Mouse (Mus musculus) cerebellum, adult 2 months (tissue): ENCODE data around the gene Srrd. TPM values are rescaled to one million over a fixed set of nuclear protein-coding genes. Genes with fewer than 3 reads are reported as not detected.

Experiments used
- DNase-seq, 2 experiments: peaks; one replicate each; pipeline ENCODE4 v3.0.0; 2021
- H3K27ac ChIP-seq: fragments of 200-500 bp; 2 replicates; pipeline ENCODE4 v1.5.1; 2012; ENCODE audit warnings: low read length, control low read depth, inconsistent platforms; ENCODE audit not compliant: insufficient read depth
- H3K27me3 ChIP-seq: fragments of 200-500 bp; 2 replicates; pipeline ENCODE4 v1.6.1; 2012; ENCODE audit warnings: inconsistent platforms, mild to moderate bottlenecking, low read length, moderate library complexity; ENCODE audit not compliant: control insufficient read depth, insufficient read depth
- H3K4me1 ChIP-seq: fragments of 200-500 bp; 2 replicates; pipeline ENCODE4 v1.6.1; 2011; ENCODE audit warnings: low read length; ENCODE audit not compliant: control insufficient read depth, insufficient read depth
- H3K4me3 ChIP-seq: fragments of 200-500 bp; replicated peaks from 2 replicates; pipeline ENCODE3; 2011; ENCODE audit warnings: mild to moderate bottlenecking, low read depth, low read length, control low read depth; ENCODE audit not compliant: insufficient read depth
- CTCF ChIP-seq: fragments of 200-500 bp; IDR thresholded peaks from 2 replicates; pipeline ENCODE4 v1.5.1; 2011; ENCODE audit warnings: low read depth, mild to moderate bottlenecking, control low read depth, low read length, moderate library complexity, borderline replicate concordance; ENCODE audit not compliant: insufficient read depth
- POLR2A ChIP-seq: fragments of 200-500 bp; IDR thresholded peaks from 2 replicates; pipeline ENCODE4 v1.6.1; 2011; ENCODE audit warnings: low read length, control low read depth, borderline replicate concordance; ENCODE audit not compliant: insufficient read depth
- WGBS: fragments of 180-500 bp; shearing (Covaris S2); methylation state at CpG from one replicate; pipeline ENCODE4 v1.1.7; 2018; 5-methylcytosine and 5-hydroxymethylcytosine counted together
- polyA plus RNA-seq: library from polyadenylated mRNA; depleted of rRNA; stranded (reverse); fragments of >200 nt; gene quantifications from 2 replicates; pipeline ENCODE4 v1.2.3, GENCODE M21; 2012; rRNA removed

Gene Srrd
- 56.6 and 61.3 TPM in 2 replicates for polyA plus RNA-seq

DNA sequence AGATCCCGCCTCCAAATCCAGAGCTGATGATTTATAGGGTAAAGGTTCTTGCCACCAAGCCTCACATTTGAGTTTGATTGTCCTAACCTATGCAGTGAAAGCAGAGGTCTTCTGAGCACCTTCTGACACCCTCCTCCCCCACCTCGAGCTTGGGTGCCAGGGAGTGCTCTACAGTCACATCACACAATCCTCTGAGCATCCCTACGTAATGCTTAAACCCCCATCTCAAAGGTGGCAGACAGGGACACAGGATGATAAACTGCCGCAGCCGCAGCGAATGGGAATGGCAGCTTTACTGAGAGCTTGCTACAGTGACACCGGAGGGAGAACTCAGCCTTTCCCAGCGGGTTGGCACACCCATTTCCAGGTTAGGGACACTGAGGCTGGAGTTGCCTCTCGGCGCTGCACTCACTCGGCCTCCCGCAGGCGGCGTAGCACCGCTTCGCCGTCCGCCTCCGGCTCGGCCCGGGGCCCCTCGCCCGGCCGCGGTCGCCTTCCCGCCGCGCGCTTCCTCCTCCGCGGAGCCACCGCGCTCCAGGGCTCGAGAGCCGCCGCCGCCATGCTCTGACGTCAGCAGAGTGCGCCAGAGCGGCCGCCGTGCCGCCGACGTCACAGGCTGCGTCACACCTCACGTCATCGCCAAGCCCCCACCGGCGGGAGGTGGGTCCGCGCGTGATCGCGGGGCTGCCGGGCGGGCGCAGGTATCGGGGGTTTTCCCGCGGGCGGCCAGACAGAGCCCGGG lies at the start of gene Srrd, which contains the start of gene Hps4:
Gene Srrd, minus strand, starts transcription at position 578 of the 742 bp plus-strand sequence.
Gene Hps4, plus strand, starts transcription at position 621 of the 742 bp plus-strand sequence.
- Histone ChIP-seq H3K27me3 (no peaks in the 10 kb centered on the region), H3K4me1 (peaks cover 20% of the 10 kb centered on the region), H3K4me3 (peak within 1 kb of the TSS; percentile 81), H3K27ac (peak within 1 kb of the TSS; percentile 57)
- DNase-seq, result peak; percentile 88 to 94
- TF ChIP-seq CTCF (no peak), POLR2A (peak; percentile 70; the same call in 1 of the 2 replicates)
- WGBS, result 2% methylated on average over 63 of the region's 64 CpGs

- peak; percentile 57 to 59 for DNase-seq
- peak overlapping the region; percentile 27 for H3K4me3 ChIP-seq
- no peaks in the 10 kb centered on the region for H3K27me3 ChIP-seq
- H3K27ac ChIP-seq, result peak overlapping the region; percentile 26; the same call in 1 of the 2 replicates
- H3K4me1 ChIP-seq, result peaks cover 36% of the 10 kb centered on the region
- TF ChIP-seq CTCF (no peak), POLR2A (no peak)
- WGBS, result 21% methylated on average over 27 of the region's 27 CpGs
Observed at GRCm38 (mm10) chr5:112391676-112392323, 49.0 kb upstream of the Srrd start.

- H3K4me1 ChIP-seq, result peaks cover 36% of the 10 kb centered on the region
- no peak for DNase-seq
- H3K27ac ChIP-seq, result no peak overlapping the region
- TF ChIP-seq POLR2A (no peak), CTCF (no peak)
- H3K4me3 ChIP-seq, result no peak overlapping the region
- 80% methylated on average over 16 of the region's 16 CpGs for WGBS
- H3K27me3 ChIP-seq, result no peaks in the 10 kb centered on the region
Observed at GRCm38 (mm10) chr5:112391002-112391401, 48.2 kb upstream of the Srrd start.

DNA sequence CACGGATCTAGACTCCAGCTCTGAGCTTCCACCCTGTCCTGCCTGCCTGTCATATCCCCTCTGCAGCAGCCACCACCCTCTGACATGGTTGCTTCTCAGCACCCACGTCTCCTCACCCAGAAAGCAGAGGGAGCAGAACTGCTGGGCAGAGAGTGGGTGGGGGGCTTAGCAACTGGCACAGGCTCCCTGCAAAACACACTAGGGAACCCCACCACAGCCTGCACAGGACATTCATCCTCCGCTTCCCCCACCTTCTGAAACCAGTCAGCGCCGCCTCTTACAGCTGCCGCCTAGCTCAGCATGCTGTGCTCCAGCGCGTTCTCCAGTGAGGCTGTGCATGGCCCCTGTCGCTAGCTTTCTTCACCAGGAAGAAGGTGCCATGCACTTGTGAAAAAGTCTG lies 46.5 kb upstream of the Srrd start:
- Histone ChIP-seq H3K27ac (no peak overlapping the region), H3K4me1 (peaks cover 36% of the 10 kb centered on the region), H3K27me3 (no peaks in the 10 kb centered on the region), H3K4me3 (peak overlapping the region; percentile 1)
- DNase-seq, result peak in 1 of 2 experiments; percentile 34
- 32% methylated on average over 9 of the region's 9 CpGs for WGBS
- TF ChIP-seq POLR2A (no peak), CTCF (no peak)

DNA sequence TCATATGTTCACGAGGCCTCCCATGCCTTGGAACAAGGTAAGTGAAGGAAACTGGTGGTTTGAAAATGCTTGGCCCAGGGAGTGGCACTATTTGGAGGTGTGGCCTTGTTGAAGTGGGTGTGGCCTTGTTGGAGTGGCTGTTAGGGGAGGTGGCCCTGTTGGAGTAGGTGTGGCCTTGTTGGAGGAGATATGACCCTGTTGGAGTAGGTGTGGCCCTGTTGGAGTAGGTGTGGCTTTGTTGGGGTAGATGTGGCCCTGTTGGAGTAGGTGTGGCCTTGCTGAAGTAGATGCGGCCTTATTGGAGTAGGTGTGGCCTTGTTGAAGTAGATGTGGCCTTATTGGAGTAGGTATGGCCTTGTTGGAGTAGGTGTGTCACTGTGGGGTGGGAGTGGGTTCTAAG lies 43.1 kb upstream of the Srrd start:
- H3K4me1 ChIP-seq, result peaks cover 34% of the 10 kb centered on the region
- no peak overlapping the region for H3K4me3 ChIP-seq
- DNase-seq, result no peak
- TF ChIP-seq CTCF, result no peak
- WGBS, result 82% methylated on average over 2 of the region's 2 CpGs
- H3K27me3 ChIP-seq, result no peaks in the 10 kb centered on the region
- H3K27ac ChIP-seq, result no peak overlapping the region

GRCm38 (mm10) chr5:112384805-112385472 lies 42.1 kb upstream of the Srrd start:
- Histone ChIP-seq H3K27me3 (no peaks in the 10 kb centered on the region), H3K27ac (no peak overlapping the region), H3K4me1 (peaks cover 41% of the 10 kb centered on the region), H3K4me3 (no peak overlapping the region)
- whole genome bisulfite sequencing, result 94% methylated on average over 13 of the region's 13 CpGs
- TF ChIP-seq CTCF (no peak), POLR2A (no peak)
- no peak for DNase-seq

DNA sequence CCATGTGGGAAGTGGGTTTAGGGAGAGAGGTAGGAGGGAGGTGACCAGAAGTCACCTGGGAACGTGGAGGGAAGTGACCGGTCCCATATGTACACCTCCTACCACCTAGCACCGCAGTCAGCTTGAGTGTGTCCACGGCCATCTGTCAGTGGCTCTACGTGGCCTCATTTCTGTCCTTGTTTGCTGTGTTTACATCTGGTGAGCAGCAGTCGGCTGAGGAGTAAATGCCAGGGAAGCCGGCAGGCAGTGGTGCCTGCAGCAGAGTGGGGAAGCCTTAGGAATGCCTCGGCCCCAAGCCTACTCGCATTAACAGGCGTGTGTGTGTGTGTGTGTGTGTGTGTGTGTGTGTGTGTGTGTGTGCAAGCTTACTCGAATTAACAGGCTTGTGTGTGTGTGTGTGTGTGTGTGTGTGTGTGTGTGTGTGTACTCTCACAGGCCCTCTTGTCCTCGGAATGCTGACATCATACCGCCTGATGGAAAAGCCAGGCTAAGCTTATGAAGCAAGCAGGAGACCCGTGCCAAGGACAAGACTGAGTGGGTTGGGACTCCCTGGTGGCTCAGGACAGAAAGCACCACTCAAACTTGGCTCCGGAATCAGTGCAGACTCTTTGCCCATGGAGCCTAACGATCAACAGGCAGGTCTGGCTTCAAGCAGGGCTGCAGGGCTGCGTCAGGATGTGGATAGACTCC lies 39.9 kb upstream of the Srrd start:
- 9% methylated on average over 17 of the region's 17 CpGs for WGBS
- H3K27ac ChIP-seq, result no peak overlapping the region
- H3K4me1 ChIP-seq, result peaks cover 34% of the 10 kb centered on the region
- TF ChIP-seq POLR2A (no peak), CTCF (0 out of 2 replicates have a peak, but pooled peaks have one; percentile 6)
- H3K4me3 ChIP-seq, result no peak overlapping the region
- H3K27me3 ChIP-seq, result no peaks in the 10 kb centered on the region
- peak; percentile 57 to 66 for DNase-seq
